Mouse (Mus musculus): ENCODE measurements at regions not wholly inside any gene's neighbourhood (a gene's known extent, or its start where the extent isn't known, plus 50 kb on each side); places are given as distances from the start of the nearest gene placed in this dataset.

- no peaks in the 10 kb centered on the region for H3K36me3 ChIP-seq (ENCODE audit: control insufficient read depth, insufficient read depth)
- 45% methylated on average over 9 of the region's 9 CpGs for WGBS
- no peak overlapping the region for H3K27ac ChIP-seq (ENCODE audit: low read depth, low read length)
- H3K27me3 ChIP-seq (replicated peaks; ENCODE audit: control insufficient read depth, insufficient read depth, low read length) = no peaks in the 10 kb centered on the region
- H3K9ac ChIP-seq (ENCODE audit: low read depth, low read length) = no peak overlapping the region
- H3K9me3 ChIP-seq (ENCODE audit: control insufficient read depth) = no peaks in the 10 kb centered on the region
- H3K4me3 ChIP-seq (ENCODE audit: low read depth, low read length) = no peak overlapping the region
- no peak for ATAC-seq
- H3K4me2 ChIP-seq (replicated peaks; ENCODE audit: low read depth) = no peak overlapping the region
- TF ChIP-seq CTCF (IDR thresholded peaks at IDR 0.05; ENCODE audit: low read depth) = peak; percentile 95
- no peaks in the 10 kb centered on the region for H3K4me1 ChIP-seq (replicated peaks; ENCODE audit: control insufficient read depth, insufficient read depth, low read length)
Observed at GRCm38 (mm10) chr1:35385430-35385829, 535.7 kb downstream of the Plekhb2 start.

GRCm38 (mm10) chr1:35388181-35388580, 538.4 kb downstream of the Plekhb2 start:
- WGBS = 40% methylated on average over 6 of the region's 6 CpGs
- no peak for ATAC-seq

GRCm38 (mm10) chr1:35390371-35390770, 540.6 kb downstream of the Plekhb2 start:
- peak; percentile 60; the same call in 1 of the 2 replicates for ATAC-seq
- Histone ChIP-seq H3K27me3 (replicated peaks; ENCODE audit: control insufficient read depth, insufficient read depth, low read length) (no peaks in the 10 kb centered on the region), H3K36me3 (ENCODE audit: control insufficient read depth, insufficient read depth) (no peaks in the 10 kb centered on the region), H3K4me2 (replicated peaks; ENCODE audit: low read depth) (no peak overlapping the region), H3K4me3 (ENCODE audit: low read depth, low read length) (no peak overlapping the region), H3K4me1 (replicated peaks; ENCODE audit: control insufficient read depth, insufficient read depth, low read length) (0 out of 2 replicates have a peak, but pooled peaks cover 2% of the 10 kb centered on the region), H3K9me3 (ENCODE audit: control insufficient read depth) (no peaks in the 10 kb centered on the region), H3K27ac (ENCODE audit: low read depth, low read length) (no peak overlapping the region), H3K9ac (ENCODE audit: low read depth, low read length) (no peak overlapping the region)
- 45% methylated on average over 4 of the region's 4 CpGs for WGBS
- no peak for TF ChIP-seq CTCF (IDR thresholded peaks at IDR 0.05; ENCODE audit: low read depth)

More at GRCm38 (mm10) chr1:35388181-35388580, 538.4 kb downstream of the Plekhb2 start:
- no peak overlapping the region for H3K4me2 ChIP-seq (replicated peaks; ENCODE audit: low read depth)
- H3K36me3 ChIP-seq (ENCODE audit: control insufficient read depth, insufficient read depth) = no peaks in the 10 kb centered on the region
- no peak overlapping the region for H3K4me3 ChIP-seq (ENCODE audit: low read depth, low read length)
- no peaks in the 10 kb centered on the region for H3K9me3 ChIP-seq (ENCODE audit: control insufficient read depth)
- H3K27me3 ChIP-seq (replicated peaks; ENCODE audit: control insufficient read depth, insufficient read depth, low read length) = no peaks in the 10 kb centered on the region
- H3K27ac ChIP-seq (ENCODE audit: low read depth, low read length) = no peak overlapping the region
- H3K4me1 ChIP-seq (replicated peaks; ENCODE audit: control insufficient read depth, insufficient read depth, low read length) = 0 out of 2 replicates have a peak, but pooled peaks cover 2% of the 10 kb centered on the region
- no peak overlapping the region for H3K9ac ChIP-seq (ENCODE audit: low read depth, low read length)
- TF ChIP-seq CTCF (IDR thresholded peaks at IDR 0.05; ENCODE audit: low read depth) = peak; percentile 82

- Histone ChIP-seq H3K9me3 (ENCODE audit: control insufficient read depth) (no peaks in the 10 kb centered on the region), H3K27me3 (replicated peaks; ENCODE audit: control insufficient read depth, insufficient read depth, low read length) (no peaks in the 10 kb centered on the region), H3K27ac (ENCODE audit: low read depth, low read length) (no peak overlapping the region; the same call in 1 of the 2 replicates), H3K4me2 (replicated peaks; ENCODE audit: low read depth) (no peak overlapping the region), H3K4me3 (ENCODE audit: low read depth, low read length) (no peak overlapping the region), H3K36me3 (ENCODE audit: control insufficient read depth, insufficient read depth) (no peaks in the 10 kb centered on the region), H3K9ac (ENCODE audit: low read depth, low read length) (no peak overlapping the region), H3K4me1 (replicated peaks; ENCODE audit: control insufficient read depth, insufficient read depth, low read length) (0 out of 2 replicates have a peak, but pooled peaks cover 2% of the 10 kb centered on the region)
- ATAC-seq = peak; percentile 19; the same call in 1 of the 2 replicates
- TF ChIP-seq CTCF (IDR thresholded peaks at IDR 0.05; ENCODE audit: low read depth) = no peak
- WGBS = 77% methylated on average over 7 of the region's 7 CpGs
Observed at GRCm38 (mm10) chr1:35390858-35391586, 541.2 kb downstream of the Plekhb2 start.

GRCm38 (mm10) chr1:35393550-35394118, 543.9 kb downstream of the Plekhb2 start:
- Histone ChIP-seq H3K9me3 (ENCODE audit: control insufficient read depth) (no peaks in the 10 kb centered on the region), H3K27me3 (replicated peaks; ENCODE audit: control insufficient read depth, insufficient read depth, low read length) (no peaks in the 10 kb centered on the region), H3K4me3 (ENCODE audit: low read depth, low read length) (no peak overlapping the region), H3K27ac (ENCODE audit: low read depth, low read length) (no peak overlapping the region), H3K36me3 (ENCODE audit: control insufficient read depth, insufficient read depth) (no peaks in the 10 kb centered on the region), H3K4me2 (replicated peaks; ENCODE audit: low read depth) (no peak overlapping the region), H3K4me1 (replicated peaks; ENCODE audit: control insufficient read depth, insufficient read depth, low read length) (0 out of 2 replicates have a peak, but pooled peaks cover 2% of the 10 kb centered on the region), H3K9ac (ENCODE audit: low read depth, low read length) (no peak overlapping the region)
- 78% methylated on average over 6 of the region's 6 CpGs for WGBS
- ATAC-seq = no peak
- TF ChIP-seq CTCF (IDR thresholded peaks at IDR 0.05; ENCODE audit: low read depth) = no peak

- TF ChIP-seq CTCF (IDR thresholded peaks at IDR 0.05; ENCODE audit: low read depth) = no peak
- Histone ChIP-seq H3K4me1 (replicated peaks; ENCODE audit: control insufficient read depth, insufficient read depth, low read length) (no peaks in the 10 kb centered on the region), H3K4me2 (replicated peaks; ENCODE audit: low read depth) (no peak overlapping the region), H3K27me3 (replicated peaks; ENCODE audit: control insufficient read depth, insufficient read depth, low read length) (no peaks in the 10 kb centered on the region), H3K4me3 (ENCODE audit: low read depth, low read length) (no peak overlapping the region), H3K27ac (ENCODE audit: low read depth, low read length) (no peak overlapping the region), H3K36me3 (ENCODE audit: control insufficient read depth, insufficient read depth) (no peaks in the 10 kb centered on the region), H3K9ac (ENCODE audit: low read depth, low read length) (no peak overlapping the region), H3K9me3 (ENCODE audit: control insufficient read depth) (no peaks in the 10 kb centered on the region)
- 78% methylated on average over 11 of the region's 11 CpGs for WGBS
- no peak for ATAC-seq
Observed at GRCm38 (mm10) chr1:35400674-35401359, 551.0 kb downstream of the Plekhb2 start.

Measured in intestine, postnatal 0 days (tissue).